Mouse (Mus musculus) myocyte (in vitro differentiated cells): ENCODE measurements around the gene Chst15.

Experiments used
- CEBPB ChIP-seq: IDR thresholded peaks from 2 replicates; pipeline ENCODE4 v1.6.1; 2011; ENCODE audit warnings: mild to moderate bottlenecking, moderate library complexity; ENCODE audit not compliant: poor library complexity, insufficient read depth, severe bottlenecking
- MAX ChIP-seq: IDR thresholded peaks from one replicate; pipeline ENCODE4 v1.6.1; 2011; ENCODE audit warnings: low read depth, mild to moderate bottlenecking, control low read depth
- POLR2A ChIP-seq: IDR thresholded peaks from one replicate; pipeline ENCODE4 v1.6.1; 2011; ENCODE audit warnings: low read depth, mild to moderate bottlenecking, control low read depth, moderate library complexity; ENCODE audit not compliant: insufficient read length
- REST ChIP-seq: IDR thresholded peaks from one replicate; pipeline ENCODE4 v1.6.1; 2011; ENCODE audit warnings: mild to moderate bottlenecking, control low read depth, moderate library complexity; ENCODE audit not compliant: insufficient read depth, insufficient read length
- TCF12 ChIP-seq: IDR thresholded peaks from one replicate; pipeline ENCODE4 v1.6.1; 2011; ENCODE audit warnings: mild to moderate bottlenecking, control low read depth; ENCODE audit not compliant: poor library complexity, insufficient read depth, severe bottlenecking

GRCm38 (mm10) chr7:132267721-132268498 lies 49.1 kb downstream of the Chst15 start:
- TF ChIP-seq MAX = no peak
- no peak for TF ChIP-seq POLR2A
- TF ChIP-seq CEBPB = no peak
- no peak for TF ChIP-seq TCF12
- TF ChIP-seq REST = no peak
